Mouse (Mus musculus) ES-Bruce4 (cell line): ENCODE measurements around the gene Ttyh2.

ENCODE experiments used
- CTCF ChIP-seq: IDR thresholded peaks from one replicate; pipeline ENCODE4 v1.8.1; 2011; ENCODE audit warnings: low read depth, low read length
- EP300 ChIP-seq: IDR thresholded peaks from 2 replicates; pipeline ENCODE4 v1.6.1; 2011; ENCODE audit warnings: low read depth, low read length; ENCODE audit not compliant: insufficient read depth
- POLR2A ChIP-seq: IDR thresholded peaks from one replicate; pipeline ENCODE4 v1.8.1; 2011; ENCODE audit warnings: low read length; ENCODE audit not compliant: insufficient read depth

DNA sequence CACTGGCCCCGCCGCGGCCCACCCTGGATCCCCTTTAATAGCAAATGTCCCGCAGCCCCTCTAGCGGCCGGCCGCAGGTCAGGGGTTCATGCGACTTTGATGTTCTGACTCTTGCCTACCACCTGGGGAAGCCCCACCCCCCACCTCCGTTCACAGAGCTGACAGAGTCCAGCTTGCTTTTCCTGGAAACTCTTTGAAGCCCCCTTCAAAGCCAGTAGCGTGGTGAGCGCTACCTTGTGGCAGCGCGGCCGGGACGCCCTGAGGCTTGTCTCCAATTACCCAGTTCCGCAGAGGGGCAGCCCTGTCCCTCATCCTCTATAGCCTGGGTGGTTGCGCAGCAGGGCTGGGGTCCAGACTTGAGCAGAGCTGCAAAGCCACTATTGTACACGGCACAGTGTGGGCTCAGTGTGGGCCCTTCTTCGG lies 35.5 kb upstream of the Ttyh2 start:
- TF ChIP-seq POLR2A: no peak
- TF ChIP-seq CTCF: no peak
- 0 out of 2 replicates have a peak, but pooled peaks have one; percentile 45 for TF ChIP-seq EP300
